Mouse (Mus musculus): ENCODE results near the gene Gm49342.
A peak's percentile ranks its signal among the peaks of the same experiment; 100 is the strongest.
"Not testable (repeated sequence)": the region's sequence is repeated elsewhere in the genome, so short reads cannot be mapped to it uniquely, and the experiment has no call there.

Gene Gm49342

GRCm38 (mm10) chr14:50976674-50977073, 32.4 kb downstream of the Gm49342 start:
- no peak for DNase-seq (ENCODE audit: extremely low read depth, insufficient read length, low spot score)

- not testable (repeated sequence) for DNase-seq (ENCODE audit: extremely low read depth, insufficient read length, low spot score)
These were observed 34.1 kb downstream of the Gm49342 start for GRCm38 (mm10) chr14:50978451-50978850.

- DNase-seq (ENCODE audit: extremely low read depth, insufficient read length, low spot score), result no peak
These were observed 35.3 kb downstream of the Gm49342 start for GRCm38 (mm10) chr14:50979631-50980030.

DNA sequence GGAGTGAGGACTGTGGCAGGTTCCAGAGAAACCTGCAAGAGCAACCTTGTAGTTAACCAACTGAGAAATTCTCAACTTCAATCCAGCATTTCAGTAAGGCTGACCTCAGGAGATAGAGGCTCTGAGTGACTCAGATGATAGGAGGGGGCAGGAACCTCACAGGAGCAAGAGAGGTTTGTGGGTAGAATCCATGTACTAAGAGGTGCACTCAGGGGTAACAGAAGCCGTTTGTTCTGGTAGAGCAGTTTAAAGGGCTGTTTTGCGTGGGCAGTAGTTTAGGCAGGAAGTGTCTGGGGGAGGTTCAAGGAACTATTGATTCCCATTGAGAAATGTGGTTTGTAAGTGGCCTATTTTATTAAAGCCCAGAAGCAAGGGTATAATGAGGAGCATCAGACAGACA, 36.9 kb downstream of the Gm49342 start:
- no peak for DNase-seq (ENCODE audit: extremely low read depth, insufficient read length, low spot score)

DNA sequence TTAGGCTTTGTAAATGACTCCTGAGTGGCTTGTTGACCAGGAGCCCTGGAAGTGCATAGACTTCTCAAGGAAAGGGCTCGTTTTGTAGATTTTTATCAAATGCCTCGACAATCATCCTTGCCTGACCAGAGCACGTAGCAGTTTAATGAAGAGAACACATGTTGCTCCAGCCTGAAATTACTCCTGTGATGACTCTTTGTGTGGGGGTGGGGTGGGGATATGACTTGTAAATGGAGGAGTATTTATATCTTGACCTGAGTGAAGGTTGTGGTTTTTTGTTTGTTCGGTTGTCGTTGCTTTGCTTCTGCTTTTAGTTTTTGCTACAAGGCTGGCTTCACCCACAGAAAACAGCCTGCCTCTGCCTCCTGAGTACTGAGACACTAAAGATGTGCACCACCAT, 37.5 kb downstream of the Gm49342 start:
- DNase-seq (ENCODE audit: extremely low read depth, insufficient read length, low spot score), result no peak

DNA sequence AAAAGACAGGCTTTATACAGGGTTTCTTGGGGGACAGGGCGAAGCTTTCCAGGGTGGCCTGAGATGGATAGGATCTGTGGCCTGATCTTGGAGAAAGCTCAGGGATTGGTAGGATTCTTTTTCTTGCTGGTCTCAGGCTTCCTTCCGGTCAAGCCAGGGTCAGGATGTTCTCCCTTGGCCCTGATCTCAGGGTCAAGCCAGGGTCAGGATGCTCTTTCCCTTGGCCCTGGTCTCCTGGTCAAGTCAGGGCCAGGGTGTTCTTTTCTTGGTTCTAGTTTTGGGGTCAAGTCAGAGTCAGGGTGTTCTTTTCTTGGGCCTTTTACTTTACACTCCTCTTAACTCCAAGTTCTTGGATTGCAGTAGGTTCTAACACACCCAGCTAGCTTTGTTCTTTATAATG, 43.4 kb downstream of the Gm49342 start:
- no peak for DNase-seq (ENCODE audit: extremely low read depth, insufficient read length, low spot score)

DNA sequence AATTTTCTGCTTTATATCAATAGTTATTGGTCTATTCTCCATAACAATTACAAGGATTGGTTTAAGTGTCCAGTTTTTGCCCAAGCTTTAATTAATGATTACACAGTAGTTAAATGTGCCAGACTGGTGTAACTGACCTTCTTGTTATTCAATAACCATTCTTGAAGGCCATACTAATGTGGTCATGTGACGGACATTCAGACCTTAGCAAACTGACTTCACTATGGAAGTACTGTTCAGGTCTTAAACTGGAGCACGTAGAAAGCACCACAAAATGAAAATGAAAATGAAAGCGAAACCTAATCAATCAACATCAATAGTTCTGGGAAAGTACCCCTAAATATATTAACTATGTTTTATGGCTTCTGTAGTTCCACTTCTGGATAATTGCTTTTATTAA, 46.7 kb downstream of the Gm49342 start:
- DNase-seq (ENCODE audit: extremely low read depth, insufficient read length, low spot score), result no peak

GRCm38 (mm10) chr14:50997088-50997487, 52.8 kb downstream of the Gm49342 start:
- no peak for DNase-seq (ENCODE audit: extremely low read depth, insufficient read length, low spot score)

DNA sequence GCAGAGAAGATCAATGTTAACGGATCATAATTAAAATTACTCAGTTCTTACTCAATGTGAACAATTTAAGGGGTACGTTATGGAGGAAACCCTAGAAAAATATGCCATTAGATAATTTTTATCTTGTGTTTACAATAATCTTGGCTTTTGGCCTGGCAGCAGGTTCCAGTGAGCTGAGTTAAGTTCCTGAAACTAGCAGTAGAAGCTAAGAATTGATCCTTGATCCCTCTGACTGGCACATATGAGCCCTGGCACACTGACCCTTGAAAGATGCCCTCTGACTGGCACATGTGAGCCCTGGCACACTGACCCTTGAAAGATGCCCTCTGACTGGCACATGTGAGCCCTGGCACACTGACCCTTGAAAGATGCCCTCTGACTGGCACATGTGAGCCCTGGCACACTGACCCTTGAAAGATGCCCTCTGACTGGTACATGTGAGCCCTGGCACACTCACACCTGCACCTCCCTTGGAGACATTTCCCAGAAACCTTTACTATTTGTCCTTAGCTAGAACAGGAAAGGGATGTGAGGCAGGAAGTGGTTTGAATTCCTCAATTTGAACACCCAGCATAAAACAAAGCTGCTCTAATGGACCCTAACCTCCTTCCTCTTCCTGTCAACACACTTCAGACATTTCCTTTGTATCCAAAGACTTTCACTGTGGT, 53.8 kb downstream of the Gm49342 start:
- DNase-seq (ENCODE audit: extremely low read depth, insufficient read length, low spot score), result no peak

DNA sequence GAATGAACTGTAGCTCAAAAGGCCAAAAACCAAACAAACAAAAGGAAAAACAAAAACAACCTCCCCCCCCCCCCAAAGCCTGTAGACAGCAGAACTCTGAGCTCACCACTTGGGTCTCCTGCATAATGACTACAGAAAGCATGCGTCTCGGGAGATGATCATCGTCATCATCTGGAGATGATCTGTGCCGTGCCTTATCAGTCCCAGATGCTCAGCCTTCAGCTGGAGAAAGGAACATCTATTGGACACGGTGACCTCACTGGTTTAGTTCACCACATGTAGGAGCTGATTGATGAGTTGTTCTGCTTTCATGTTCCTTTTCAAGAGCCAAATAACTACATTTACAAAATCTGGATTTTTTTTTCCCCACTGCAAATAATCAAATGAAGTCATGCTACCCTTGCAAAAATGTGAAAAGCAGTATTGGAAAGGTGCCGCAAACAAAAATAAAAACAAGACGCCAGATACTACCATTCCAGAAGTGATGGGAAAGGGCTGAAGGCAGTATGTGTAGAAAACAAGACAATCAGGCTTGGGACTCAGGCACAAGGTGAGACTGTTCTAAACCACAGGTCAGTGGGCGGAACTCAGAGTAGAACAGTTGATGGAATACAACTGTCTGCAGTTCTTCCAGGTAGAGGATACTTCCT, 63.0 kb downstream of the Gm49342 start, which contains the start of gene Rnase10:
Rnase10 (plus strand) TSS at position 600 of the 650 bp plus-strand sequence.
- no peak for DNase-seq (ENCODE audit: extremely low read depth, insufficient read length, low spot score)

GRCm38 (mm10) chr14:51007914-51008713, 63.8 kb downstream of the Gm49342 start:
- peak; percentile 59 for DNase-seq (ENCODE audit: extremely low read depth, insufficient read length, low spot score)

GRCm38 (mm10) chr14:51008781-51009180, 64.5 kb downstream of the Gm49342 start:
- no peak for DNase-seq (ENCODE audit: extremely low read depth, insufficient read length, low spot score)

DNA sequence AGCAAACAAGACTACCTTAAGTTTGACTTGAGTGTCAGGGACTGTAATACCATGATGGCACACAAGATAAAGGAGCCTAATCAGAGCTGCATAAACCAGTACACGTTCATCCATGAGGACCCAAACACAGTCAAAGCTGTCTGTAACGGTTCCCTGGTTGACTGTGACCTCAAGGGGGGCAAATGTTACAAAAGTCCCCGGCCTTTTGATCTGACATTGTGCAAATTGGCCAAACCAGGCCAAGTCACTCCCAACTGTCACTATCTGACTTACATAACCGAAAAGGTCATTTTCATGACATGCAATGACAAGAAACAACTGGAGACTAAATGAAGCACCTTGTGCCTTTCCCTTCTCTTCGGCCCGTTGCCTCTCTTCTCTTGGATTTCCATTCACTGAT, 65.3 kb downstream of the Gm49342 start:
- no peak for DNase-seq (ENCODE audit: extremely low read depth, insufficient read length, low spot score)
